Mouse (Mus musculus): ENCODE measurements at regions not wholly inside any gene's neighbourhood (a gene's known extent, or its start where the extent isn't known, plus 50 kb on each side); places are given as distances from the start of the nearest gene placed in this dataset.
A peak's percentile ranks its signal among the peaks of the same experiment; 100 is the strongest.

- no peaks in the 10 kb centered on the region for H3K36me3 ChIP-seq (replicated peaks)
- H3K9ac ChIP-seq = no peak overlapping the region
- no peaks in the 10 kb centered on the region for H3K9me3 ChIP-seq
- no peaks in the 10 kb centered on the region for H3K4me1 ChIP-seq
- ATAC-seq (replicated peaks) = no peak
- H3K4me2 ChIP-seq = no peak overlapping the region
- H3K27me3 ChIP-seq (replicated peaks) = no peaks in the 10 kb centered on the region
- H3K27ac ChIP-seq = no peak overlapping the region
- no peak overlapping the region for H3K4me3 ChIP-seq
- WGBS = 93% methylated on average over 4 of the region's 4 CpGs
Measured at GRCm38 (mm10) chr4:93112885-93113284, 222.4 kb downstream of the Tusc1 start.

GRCm38 (mm10) chr4:93094092-93094491 is 241.2 kb downstream of the Tusc1 start:
- 0 out of 2 replicates have a peak, but pooled peaks have one; percentile 42 for ATAC-seq (replicated peaks)
- 24% methylated on average over 1 of the region's 1 CpGs for WGBS
- H3K9me3 ChIP-seq = no peaks in the 10 kb centered on the region

GRCm38 (mm10) chr4:93063531-93063930 is 271.8 kb downstream of the Tusc1 start:
- H3K9ac ChIP-seq = no peak overlapping the region
- no peak for ATAC-seq (replicated peaks)
- H3K9me3 ChIP-seq = no peaks in the 10 kb centered on the region
- H3K36me3 ChIP-seq (replicated peaks) = no peaks in the 10 kb centered on the region
- no peak overlapping the region for H3K4me2 ChIP-seq
- 73% methylated on average over 2 of the region's 2 CpGs for WGBS
- no peaks in the 10 kb centered on the region for H3K4me1 ChIP-seq
- H3K27me3 ChIP-seq (replicated peaks) = no peaks in the 10 kb centered on the region
- H3K4me3 ChIP-seq = no peak overlapping the region
- H3K27ac ChIP-seq = no peak overlapping the region

More at GRCm38 (mm10) chr4:93094092-93094491, 241.2 kb downstream of the Tusc1 start:
- H3K36me3 ChIP-seq (replicated peaks) = no peaks in the 10 kb centered on the region
- H3K9ac ChIP-seq = no peak overlapping the region
- no peak overlapping the region for H3K27ac ChIP-seq
- H3K4me3 ChIP-seq = no peak overlapping the region
- H3K27me3 ChIP-seq (replicated peaks) = no peaks in the 10 kb centered on the region
- H3K4me2 ChIP-seq = no peak overlapping the region
- H3K4me1 ChIP-seq = no peaks in the 10 kb centered on the region; the same call in 1 of the 2 replicates

Data from midbrain, embryonic 15.5 days (tissue).